Mouse (Mus musculus) erythroblast, embryonic 14.5 days (primary cell): ENCODE measurements around the gene 4930415O20Rik.

Experiments
- GATA1 ChIP-seq: IDR thresholded peaks from 2 replicates; pipeline ENCODE4 v1.6.1; 2012; ENCODE audit warnings: low read length, inconsistent platforms, mixed read lengths
- TAL1 ChIP-seq: IDR thresholded peaks from 3 replicates; pipeline ENCODE4 v1.6.1; 2012; ENCODE audit warnings: low read length, inconsistent platforms, mixed read lengths

DNA sequence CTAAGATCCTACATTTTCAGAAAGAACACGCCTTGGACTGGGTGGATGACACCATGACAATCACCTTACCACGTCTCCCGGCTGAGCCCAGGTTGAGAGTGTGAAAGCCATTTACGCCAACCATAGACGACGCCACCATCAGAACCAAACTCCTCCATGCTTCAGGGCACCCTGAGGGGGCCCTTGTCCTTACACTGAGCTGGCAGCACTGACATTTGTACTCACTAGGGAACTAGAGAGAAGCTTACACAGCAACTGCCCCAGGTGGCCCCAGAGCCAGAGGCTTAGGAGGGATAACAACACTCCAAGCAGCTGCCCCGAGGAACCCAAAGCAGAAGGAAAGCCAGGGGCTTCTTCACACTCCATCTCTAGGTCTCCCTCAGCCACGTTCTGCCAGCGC, 35.9 kb downstream of the 4930415O20Rik start:
- no peak for TF ChIP-seq GATA1
- TF ChIP-seq TAL1: no peak
